Mouse (Mus musculus) heart, postnatal 0 days (tissue): Measurements from ENCODE around the gene Pik3c2b.

Experiments used
- CTCF ChIP-seq: IDR thresholded peaks from 2 replicates; pipeline ENCODE4 v1.5.1; 2016; ENCODE audit warnings: antibody characterized with exemption, control low read depth, low read depth
- EP300 ChIP-seq: IDR thresholded peaks from 2 replicates; pipeline ENCODE4 v1.6.1; 2016; ENCODE audit warnings: antibody characterized with exemption, low read depth

DNA sequence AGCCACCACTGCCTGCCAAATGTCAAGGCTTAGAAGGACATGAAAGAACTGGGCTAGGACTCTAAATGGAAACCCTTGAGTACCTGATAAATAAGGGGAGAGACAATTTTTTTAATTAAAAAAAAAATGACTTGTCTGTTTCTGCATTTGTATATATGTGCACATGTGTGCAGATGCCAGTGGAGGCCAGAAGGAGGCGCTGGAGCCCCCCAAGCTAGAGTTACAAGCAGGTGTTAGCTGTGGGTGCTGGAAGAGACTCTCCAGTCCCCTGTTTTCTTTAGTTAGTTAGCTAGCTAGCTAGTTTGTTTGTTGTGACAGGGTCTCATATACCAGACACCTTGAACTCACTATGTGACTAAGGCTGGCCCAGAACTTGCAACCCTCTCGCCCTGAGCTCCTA lies 6.4 kb downstream of the Pik3c2b start:
- TF ChIP-seq CTCF = 0 out of 2 replicates have a peak, but pooled peaks have one; percentile 11
- TF ChIP-seq EP300 = no peak
